Mouse (Mus musculus) yolk sac, embryonic 10.5 days (tissue): ENCODE data around the gene S100a5.

ENCODE experiments used
- DNase-seq: peaks from one replicate; pipeline ENCODE4 v3.0.0-alpha.2; 2017; ENCODE audit warnings: low spot score

Gene S100a5

DNA sequence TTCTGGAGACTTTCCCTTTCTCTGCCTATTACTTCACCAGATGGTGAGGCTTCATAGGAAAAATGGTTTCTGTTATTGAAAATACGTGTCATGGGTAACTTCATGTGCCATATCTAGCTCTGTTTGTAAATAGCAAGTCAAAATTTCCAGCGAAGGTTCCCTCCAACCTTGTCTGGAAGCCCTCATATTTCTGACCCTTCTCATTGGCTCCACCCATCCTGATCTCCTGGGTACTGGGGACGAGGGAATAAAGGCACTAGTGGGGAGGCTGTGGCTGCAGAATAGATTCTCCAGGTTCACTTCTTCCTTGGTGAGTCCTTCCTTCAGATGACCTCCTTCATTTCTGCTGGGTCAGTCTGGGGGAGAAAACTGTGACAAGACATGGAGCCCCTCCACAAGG, at the start of gene S100a5:
Gene S100a5 (plus strand): TSS at position 301 of the 400 bp plus-strand sequence.
- DNase-seq = no peak

DNA sequence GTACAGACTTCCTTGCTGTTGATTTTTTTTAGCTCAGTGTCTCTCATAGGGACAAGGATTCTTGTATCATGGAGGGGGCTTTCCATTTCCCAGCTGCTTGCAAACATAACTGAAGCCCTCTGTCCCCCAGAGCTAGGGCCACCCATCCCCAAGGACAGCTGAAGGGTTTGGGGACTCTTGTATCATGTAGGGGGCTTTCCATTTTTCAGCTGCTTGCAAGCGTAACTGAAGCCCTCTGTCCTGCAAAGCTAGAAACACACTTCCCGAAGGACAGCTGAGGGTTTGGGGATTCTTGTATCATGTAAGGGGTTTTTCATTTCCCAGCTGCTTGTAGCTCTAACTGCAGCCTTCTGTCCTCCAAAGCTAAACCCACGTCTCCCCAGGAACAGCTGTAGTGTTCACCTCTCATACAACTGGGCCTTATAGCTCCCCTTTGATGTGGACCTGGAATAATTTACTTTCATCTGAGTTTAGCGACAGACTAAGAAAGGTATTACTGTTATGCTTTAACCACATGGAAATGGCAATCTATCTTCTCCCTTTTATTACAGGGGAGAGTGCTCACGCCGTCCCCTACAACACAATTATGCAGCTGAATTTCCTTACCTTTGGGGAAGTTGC, 48.2 kb upstream of the S100a5 start, which contains the start of gene S100a3:
Gene S100a3 (plus strand): TSS at position 571 of the 621 bp plus-strand sequence.
- DNase-seq = no peak

DNA sequence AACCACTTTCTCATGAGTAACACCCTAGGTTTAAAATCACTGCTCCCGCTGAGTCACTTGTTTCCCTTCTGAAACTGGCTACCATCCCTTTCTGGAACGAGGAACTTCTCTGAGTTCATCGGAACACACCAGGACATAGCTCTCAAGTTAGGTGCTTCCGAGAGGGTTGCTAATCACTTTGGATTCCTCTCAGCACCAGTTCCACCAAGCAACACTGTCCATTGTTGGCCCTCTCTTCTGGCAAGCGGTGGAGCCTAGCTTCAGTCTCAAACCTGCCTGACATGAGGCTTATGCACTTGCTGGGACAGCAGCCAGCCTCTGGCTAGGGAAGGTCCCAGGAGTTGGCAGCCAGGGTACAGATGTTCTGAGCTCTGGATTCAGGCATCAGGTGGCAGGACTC, 33.6 kb upstream of the S100a5 start:
- DNase-seq = no peak

DNA sequence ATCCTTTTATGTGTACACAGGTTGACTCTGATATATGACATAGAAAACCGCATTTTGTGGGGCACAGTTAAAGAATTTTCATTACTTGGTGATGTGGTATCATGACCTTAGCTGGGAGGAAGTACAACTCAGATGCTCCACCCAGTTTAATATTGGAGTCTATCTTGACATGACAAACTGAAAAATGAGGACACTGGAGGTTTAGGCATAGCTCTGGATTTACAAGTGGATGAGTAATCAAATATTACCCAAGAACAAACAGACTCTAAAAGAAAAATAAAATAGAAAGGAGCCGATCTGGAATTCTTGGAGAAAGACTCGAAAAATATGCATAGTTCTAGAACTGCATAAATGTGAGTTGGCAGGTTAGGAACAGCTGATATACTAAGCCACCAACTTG, 33.0 kb upstream of the S100a5 start:
- DNase-seq = no peak

DNA sequence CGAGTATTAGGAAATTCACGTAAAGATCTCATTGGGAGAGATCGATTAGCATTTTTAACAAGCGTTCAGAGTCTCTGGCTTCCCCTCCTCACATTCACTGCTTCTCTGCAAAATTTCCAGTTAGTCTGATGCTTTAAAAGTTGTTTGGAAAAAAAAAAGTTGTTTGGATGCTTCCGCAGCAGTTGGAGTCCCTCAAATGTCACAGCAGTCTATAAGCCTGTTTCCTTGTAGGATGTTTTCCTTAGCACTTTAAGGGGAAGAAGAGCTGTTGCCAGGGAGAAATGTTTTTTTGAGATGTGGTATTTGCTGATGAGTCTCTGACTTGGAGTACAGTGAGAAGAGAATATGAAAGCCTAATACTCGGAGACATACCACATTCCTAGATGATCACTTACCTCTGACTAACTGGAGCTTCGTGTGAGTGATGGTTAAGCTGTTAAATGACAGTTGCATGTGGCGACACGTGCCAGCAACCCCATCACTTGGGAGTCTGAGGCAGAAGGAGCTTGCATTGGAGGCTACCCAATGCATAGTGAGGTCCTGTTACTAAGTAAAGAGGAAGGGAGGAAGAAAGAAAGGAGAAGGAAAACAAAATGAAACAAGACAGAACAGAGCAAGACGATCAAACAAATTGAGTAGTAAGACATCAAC, 31.8 kb upstream of the S100a5 start:
- no peak for DNase-seq

DNA sequence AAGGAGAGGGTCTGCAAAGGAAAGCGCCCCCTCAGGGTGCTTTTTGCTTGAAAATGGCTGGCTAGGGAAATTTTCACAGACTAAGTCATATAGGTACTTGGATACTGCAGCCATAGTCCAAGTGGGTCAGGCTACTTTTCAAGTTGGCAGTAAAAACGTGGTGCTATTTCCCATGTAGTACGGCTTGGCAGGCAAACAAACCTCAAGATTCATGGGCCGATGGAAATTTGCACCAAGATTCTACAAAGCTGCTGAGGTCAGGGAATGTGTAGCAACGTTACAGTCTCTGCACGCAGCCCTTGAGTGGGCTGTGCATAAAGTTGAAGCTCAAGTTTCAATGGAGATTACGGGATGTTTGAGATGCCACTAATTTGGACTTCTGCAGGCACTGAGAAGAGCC, 28.9 kb upstream of the S100a5 start:
- peak; percentile 11 for DNase-seq

DNA sequence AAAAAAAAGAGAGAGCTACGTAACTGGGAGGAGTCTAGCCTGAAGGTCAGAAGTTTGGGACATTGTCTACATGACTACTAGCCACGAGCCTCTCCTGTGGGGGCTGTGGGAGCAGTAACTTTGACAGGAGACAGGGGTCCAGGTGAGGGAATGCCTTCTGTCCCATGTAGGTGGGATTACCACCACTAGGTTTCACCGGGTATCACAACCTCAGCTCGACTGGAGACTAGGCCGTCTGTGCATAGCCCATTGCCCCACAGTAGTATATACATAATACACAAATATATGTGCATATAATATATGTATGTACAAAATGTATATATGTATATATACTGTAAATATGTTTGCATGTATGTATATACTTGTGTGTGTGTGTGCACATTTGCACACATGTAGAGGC, 27.2 kb upstream of the S100a5 start:
- no peak for DNase-seq

DNA sequence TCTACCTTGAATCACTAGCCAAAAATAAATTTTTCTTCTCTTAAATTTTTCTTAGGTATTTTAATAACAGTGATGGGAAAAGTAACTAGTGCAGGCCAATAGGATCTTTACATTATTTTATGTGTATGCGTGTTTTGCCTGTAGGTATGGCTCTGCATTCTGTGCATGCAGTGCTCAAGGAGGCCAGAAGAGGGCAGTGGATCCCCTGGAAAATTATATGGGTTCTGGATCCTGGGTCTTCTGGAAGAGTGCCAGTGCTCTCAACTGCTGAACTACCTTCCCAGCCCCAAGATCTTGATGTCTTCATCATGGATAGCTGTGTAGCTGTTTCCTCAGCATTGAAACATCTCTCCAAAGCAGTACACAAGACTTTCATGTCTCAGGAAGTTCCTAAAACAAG, 26.2 kb upstream of the S100a5 start:
- DNase-seq = no peak

DNA sequence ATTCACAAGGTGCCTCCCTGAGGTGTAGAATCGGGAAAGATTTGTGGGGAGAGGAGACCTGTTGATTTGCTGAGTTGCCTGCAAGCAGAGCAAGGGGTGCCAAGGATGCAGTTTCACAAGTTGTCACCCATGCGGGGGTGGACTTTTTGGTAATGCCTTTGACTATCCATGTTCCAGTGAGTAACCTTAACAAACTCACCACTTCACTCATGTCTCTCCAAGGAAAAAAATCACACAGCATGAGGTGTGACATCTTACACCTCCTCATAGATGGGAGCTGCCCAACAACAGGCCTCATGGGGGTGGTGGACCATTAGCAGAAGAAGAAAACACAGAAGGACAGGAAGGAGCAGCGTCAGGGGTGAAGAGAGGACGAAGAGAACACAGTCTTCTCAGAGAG, 25.8 kb upstream of the S100a5 start:
- DNase-seq = no peak

DNA sequence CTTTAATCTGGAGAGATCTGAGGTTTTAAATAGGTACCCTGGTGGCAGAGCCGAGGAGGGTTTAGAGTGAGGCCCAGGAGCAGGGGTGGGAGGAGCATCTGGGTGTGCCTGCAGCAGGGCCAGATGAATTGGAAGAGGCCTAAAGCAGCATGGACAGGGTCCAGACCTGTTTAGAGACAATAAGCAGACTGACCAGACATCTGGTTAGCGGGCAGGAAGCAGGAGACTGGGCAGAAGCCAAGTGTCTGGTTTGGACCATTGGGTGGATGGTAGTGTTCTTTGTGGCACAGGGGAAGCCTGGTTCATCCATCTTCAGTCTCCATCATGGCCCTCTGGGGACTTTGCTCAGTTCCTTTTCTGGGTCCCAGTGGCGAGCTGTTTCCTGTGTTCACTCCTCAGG, 24.4 kb upstream of the S100a5 start:
- peak; percentile 36 for DNase-seq

DNA sequence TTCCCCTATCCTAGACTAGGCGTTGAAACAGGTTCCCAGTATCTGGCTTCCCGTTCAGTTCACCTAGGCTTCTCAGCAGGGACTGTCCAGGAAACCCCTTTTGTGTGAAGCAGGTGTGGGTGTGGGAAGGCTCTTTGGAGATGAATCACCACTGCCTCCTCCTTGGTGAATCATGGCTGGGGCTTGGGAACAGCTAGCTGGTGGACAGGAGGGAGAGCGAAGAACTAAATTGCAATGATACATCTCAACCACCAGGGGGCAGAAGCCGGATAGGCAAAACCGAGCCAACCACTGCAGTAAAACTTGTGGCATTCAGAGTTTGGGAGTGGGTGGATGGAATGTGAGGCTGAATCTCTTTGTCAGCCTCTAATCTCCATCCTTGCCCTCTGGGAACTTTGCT, 22.7 kb upstream of the S100a5 start:
- peak; percentile 66 for DNase-seq

DNA sequence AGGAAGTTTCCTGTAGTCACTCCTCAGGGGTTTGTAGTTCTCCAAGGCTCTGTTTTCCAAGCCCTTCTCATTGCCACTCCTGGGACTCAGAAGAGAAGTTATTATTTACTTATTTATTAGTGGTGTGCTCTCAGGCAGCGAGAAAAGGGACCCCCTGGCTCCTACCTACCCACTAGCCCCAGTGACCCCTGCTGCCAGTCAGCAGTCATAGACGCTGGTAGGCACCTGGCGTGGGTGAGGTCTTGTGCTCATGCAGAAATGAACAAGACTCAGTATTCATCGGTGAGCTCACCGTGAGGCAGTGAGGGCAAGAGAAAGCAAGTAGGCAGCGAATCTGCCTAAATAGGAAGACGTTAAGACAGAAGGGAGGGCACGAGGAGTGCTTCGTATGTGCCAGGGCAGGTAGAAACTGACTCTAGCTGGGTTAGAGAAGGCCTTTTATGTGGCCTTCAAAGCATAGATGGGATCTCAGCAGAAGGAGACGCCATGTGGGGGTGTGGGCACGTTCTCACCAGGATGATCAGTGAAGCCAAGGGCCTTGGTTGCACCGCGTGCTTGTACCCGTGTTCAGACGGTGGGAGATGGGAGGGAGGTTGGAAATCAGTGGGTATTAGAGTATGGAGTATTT, 22.2 kb upstream of the S100a5 start:
- DNase-seq = no peak

DNA sequence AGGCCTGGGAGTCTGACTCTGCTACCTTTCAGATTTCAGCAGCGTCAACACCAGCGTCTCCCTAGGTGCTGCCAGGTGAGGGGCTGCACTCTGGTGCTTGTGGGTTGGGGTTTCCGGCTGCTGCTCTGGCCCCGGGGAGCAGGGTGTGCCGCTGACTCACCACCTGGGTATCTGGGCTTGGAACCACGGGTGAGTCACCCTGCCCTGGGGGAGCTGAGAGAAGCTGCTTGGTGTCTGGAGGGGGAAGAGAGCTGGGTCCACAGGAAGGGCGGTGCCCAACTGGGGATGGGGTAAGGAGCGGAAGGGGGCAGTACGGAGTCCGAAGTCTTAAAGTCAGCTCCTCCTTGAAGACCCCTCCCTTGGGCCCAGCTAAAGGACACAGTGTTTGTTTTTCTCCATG, 21.4 kb upstream of the S100a5 start:
- peak; percentile 22 for DNase-seq

DNA sequence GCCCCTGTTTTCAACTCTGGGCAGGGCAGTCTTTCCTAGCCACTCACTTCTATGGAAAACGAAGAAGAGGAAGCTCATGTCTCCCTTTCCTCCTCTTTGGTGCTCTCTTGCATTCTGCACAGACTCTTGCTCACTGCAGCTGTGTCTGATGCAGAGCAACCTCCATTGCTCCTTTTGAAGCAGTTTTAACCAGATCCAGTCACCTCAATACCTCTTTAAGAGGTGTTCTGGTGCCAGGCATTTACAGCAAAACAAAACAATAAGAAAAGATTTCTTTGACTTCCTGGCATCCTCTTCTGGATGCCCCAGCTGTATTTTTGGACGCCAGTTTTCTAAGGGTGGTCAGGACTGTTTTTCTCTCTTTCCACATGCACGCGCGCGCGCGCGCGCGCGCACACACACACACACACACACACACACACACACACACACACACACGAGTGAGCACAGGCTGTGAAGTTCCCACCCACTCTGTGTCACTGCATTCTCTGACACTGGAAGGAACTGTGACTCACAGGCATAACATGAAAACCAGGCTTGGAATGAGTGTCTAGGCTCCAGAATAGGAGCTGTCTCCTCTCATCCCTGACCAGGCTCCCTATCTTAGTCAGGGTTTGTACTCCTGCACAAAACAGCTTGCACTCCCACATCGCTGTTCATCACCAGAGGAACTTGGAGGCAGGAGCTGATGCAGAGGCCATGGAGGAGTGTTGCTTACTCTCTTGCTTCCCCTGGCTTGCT, 20.8 kb upstream of the S100a5 start:
- DNase-seq = no peak

DNA sequence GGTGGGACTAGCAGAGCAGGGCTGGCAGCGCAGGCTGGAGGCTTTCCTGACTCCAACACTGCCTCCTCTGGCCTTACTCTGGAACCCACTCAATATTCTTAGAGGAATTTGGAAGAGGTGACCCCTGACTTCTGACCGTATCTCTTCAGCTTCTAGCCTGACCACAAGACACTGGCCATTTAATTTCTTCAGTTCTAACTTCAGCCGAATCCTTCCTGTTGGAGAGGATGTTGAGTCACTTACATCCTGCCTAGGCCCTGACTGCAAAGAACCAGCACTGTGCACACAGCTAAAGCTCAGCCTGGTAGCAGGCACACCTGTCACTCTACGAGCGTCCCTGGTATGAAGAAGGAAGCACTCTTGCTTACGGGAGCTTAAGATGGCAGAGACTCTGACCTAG, 18.9 kb upstream of the S100a5 start:
- DNase-seq = no peak

DNA sequence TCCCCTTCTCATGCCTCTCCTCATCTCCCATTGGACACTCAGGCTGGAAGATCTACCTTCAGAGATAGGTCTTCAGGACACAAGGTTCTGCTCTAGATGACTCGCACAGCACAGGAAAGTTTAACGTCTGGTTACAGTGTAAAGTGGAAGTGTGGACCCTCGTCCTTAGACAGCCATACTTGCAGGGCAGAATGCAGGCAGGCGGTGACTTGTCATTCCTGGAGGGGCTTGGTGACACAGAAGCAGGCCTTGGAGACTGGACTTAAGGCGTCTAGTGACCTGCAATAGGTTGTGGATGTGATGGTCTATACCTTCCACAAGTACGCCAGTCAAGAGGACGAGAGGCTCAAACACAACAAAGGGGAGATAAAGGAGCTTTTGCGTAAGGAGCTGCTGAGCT, 18.4 kb upstream of the S100a5 start, which contains the start of gene S100a2:
Gene S100a2 (plus strand): TSS at position 301 of the 400 bp plus-strand sequence.
- DNase-seq = no peak

DNA sequence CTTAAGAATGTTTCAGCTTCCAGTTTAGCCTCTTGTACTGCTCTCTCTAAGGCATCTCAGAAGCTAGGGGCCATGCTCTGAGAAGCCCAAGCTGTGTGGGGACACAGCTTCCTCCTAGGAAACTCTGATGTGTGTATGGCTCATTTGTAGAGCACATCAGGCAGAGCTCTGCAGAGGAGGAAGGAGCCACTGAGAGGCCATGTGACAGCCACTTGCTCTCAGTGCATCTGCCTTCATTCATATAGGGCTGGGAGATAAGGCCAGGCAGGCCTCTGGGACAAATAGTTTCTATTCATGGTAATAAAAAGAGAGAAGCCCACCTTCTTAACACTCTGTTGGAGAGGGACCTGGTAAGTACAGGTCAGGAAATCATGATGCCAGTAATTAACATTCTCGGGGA, 13.9 kb upstream of the S100a5 start:
- DNase-seq = no peak

DNA sequence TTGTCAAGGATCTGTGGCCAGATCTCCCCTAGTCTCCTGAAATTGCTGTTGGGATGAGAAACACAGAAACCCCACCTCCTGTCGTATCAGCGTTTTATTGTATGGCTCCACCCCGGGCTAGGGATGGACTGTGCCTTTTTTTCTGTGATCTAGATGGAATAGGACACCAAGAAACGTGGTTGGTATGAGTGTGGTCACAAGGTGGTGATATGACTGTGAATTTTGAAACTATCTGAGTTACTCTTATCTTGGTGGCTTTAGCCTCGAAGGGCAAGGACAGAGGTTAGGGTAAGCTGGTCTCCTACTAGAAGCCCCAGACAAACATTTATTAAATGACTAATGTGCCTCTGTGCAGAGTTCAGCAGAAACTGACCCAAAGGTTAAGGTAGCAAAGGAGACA, 12.8 kb upstream of the S100a5 start:
- no peak for DNase-seq

DNA sequence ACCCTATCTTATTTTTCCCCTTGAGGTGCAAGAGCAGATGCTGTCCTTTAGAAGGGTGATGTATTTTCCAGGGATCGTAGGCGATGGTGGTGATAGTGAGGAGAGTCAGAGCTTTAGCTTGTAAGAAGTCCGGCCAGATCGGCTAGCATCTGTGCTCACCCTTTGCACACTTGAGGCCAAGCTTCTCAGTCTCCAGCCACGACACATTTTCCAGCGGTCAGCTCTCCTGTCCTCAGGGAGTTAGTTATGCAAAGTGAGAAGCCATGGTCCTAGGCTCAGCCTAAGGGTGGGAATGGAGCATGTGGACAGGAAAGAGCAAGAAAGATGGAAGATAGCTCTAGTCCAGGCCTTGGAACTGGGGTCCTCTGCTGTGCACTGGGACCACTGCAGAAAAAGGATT, 11.5 kb upstream of the S100a5 start:
- no peak for DNase-seq

DNA sequence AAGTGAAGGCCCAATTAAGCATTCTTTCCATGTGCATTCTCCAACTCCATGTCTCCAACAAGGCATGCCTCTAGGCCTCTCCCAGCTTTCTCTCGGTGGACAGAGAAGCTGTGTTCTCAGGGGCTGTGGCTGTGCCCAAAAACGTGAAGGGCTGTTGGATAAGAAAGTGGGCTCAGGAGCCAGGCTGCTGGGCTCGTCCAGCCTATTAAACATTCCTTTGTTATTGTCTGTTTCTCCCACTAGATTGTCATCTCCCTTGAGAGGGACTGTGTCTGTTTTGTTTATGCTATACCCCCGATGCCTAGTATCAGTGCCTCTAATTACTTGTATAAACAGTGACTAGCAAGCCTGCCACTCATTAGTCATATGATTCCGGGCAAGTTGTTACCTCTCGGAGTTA, 10.6 kb upstream of the S100a5 start:
- no peak for DNase-seq

DNA sequence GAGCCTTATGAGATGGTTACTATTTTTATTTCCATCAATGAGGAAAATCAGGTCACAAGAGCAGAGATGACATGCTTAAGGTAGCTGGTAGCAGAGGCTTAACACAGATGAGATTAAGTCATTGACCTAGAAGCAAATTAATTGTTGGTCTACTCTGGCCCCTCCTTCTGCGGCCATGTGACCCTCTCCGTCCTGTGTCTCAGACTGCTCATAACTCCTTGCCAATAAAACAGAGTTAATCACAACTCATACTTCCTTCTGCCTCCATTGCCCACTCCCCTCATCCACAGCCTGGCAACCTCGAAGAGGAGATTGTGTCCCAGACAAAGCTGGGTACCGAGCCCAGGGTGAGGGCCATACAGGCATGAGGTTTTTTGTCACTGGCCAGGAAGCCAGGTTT, 10.1 kb upstream of the S100a5 start:
- no peak for DNase-seq

DNA sequence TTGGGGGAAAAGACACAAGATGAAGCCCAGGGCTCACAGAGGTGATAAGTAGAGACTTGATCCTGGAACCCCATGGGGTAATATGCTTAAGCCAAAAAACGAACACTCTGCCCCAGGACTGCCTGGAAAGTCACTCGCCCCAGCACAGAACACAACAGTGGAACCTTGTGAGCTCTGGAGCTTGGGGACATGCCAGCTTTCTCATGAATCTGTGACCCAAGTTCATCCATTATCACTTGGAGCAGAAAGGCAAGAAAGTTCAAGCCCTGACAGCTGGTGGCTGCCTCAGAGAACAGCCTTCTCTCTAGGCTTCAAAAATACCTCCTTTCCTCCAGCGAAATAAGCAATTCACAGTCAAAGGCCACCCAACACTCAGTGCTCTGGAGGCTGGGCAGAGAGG, 8.9 kb upstream of the S100a5 start:
- DNase-seq = no peak

DNA sequence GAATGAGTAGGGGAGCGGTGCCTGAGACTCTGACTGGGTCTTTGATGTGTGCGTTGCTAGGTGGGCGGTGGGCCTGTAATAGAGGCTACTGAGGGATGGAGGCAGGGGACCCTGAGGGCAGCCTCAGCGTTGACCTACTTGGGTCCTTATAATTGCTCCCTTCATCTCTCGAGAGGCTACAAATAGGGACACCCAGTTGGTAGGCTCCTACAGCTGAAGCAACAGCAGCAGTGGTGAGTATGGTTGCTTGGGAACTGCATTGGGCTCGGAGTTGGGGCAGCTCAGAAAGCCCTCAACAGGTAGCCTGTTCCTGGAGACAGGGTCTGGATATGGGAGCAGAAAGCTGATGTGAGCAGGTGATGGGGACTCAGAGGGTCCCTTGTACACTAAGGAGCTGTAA, 8.3 kb upstream of the S100a5 start:
- no peak for DNase-seq
